In the genomic region with DNA sequence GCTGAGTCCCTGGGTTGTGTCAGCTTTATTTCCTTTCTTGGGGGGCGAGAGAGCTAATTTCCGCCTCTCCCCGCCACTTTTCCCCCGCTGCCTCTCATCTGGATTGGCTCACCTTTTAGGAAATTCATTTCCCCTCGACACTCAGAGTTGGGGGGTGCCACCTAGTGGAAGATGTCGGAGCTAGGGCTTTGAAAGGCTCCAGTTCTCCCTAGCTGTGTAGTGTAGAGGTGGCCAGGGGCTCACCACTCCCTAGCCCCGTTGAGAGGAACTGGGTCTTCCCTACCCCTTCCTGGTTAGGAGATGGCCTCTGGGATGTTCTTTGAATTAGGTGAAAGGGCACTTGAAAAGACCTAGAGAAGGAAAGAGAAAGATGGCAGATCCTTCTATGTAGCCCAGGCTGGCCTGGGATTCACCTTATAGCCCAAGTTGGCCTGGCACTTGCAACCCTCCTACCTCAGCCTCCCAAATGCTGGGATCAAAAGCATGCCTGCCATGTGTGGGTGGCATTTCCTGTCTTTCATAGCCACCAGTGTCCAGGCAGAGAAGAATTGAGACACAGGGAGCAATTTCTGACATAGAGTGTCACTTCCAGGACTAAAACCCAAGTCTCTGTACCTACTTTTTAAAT, we compare ENCODE assay signal across 8 mouse cellular contexts. TPM values are rescaled to one million over a fixed set of nuclear protein-coding genes. Genes with fewer than 3 reads are reported as not detected.
DNase-seq lines count a peak whose midpoint lies in the region; ATAC-seq and TF ChIP-seq lines count a peak whose summit lies in the region.

No protein-coding gene starts in this region.

- peak; percentile 91 for DNase-seq in kidney, postnatal 0 days (ENCODE audit: low spot score)
- DNase-seq in liver, postnatal 0 days, result peak; percentile 84
- DNase-seq in thymus, postnatal 25 days, result peak; percentile 84

- TF ChIP-seq EP300 in liver, postnatal 0 days (IDR thresholded peaks at IDR 0.05; ENCODE audit: low read depth), result no peak

- TF ChIP-seq CTCF in bone marrow, adult 2 months (IDR thresholded peaks at IDR 0.05; ENCODE audit: control insufficient read depth, insufficient read depth, low read length), result peak; percentile 78
- TF ChIP-seq CTCF in embryonic fibroblast, embryonic 13.5 days (IDR thresholded peaks at IDR 0.05; ENCODE audit: borderline replicate concordance, insufficient read depth, low read length), result peak; percentile 18; the same call in 1 of the 2 replicates
- TF ChIP-seq CTCF in kidney, postnatal 0 days (IDR thresholded peaks at IDR 0.05; ENCODE audit: low read depth), result peak; percentile 85
- TF ChIP-seq CTCF in liver, postnatal 0 days (IDR thresholded peaks at IDR 0.05; ENCODE audit: low read depth), result peak; percentile 87

- peak overlapping the region; percentile 88 for H3K9ac ChIP-seq in heart, embryonic 13.5 days
- peak overlapping the region; percentile 51 for H3K9ac ChIP-seq in kidney, postnatal 0 days (ENCODE audit: low read depth, low read length)
- peak overlapping the region; percentile 82 for H3K9ac ChIP-seq in liver, postnatal 0 days (replicated peaks)
- peak overlapping the region; percentile 72 for H3K9ac ChIP-seq in neural tube, embryonic 13.5 days

- TF ChIP-seq POLR2A in bone marrow, adult 2 months (IDR thresholded peaks at IDR 0.05; ENCODE audit: borderline replicate concordance, control insufficient read depth, low read depth, low read length), result no peak
- 0 out of 2 replicates have a peak, but pooled peaks have one; percentile 20 for TF ChIP-seq POLR2A in embryonic fibroblast, embryonic 13.5 days (IDR thresholded peaks at IDR 0.05; ENCODE audit: low read depth, low read length)

- H3K9me3 ChIP-seq in heart, embryonic 13.5 days, result no peaks in the 10 kb centered on the region
- no peaks in the 10 kb centered on the region for H3K9me3 ChIP-seq in kidney, postnatal 0 days (replicated peaks; ENCODE audit: low read length)
- H3K9me3 ChIP-seq in liver, postnatal 0 days (ENCODE audit: low read length), result no peaks in the 10 kb centered on the region
- no peaks in the 10 kb centered on the region for H3K9me3 ChIP-seq in neural tube, embryonic 13.5 days

- H3K27me3 ChIP-seq in heart, embryonic 13.5 days (replicated peaks), result no peaks in the 10 kb centered on the region
- no peaks in the 10 kb centered on the region for H3K27me3 ChIP-seq in kidney, postnatal 0 days (ENCODE audit: insufficient read depth, low read length)
- no peaks in the 10 kb centered on the region for H3K27me3 ChIP-seq in liver, postnatal 0 days (ENCODE audit: insufficient read depth, low read length)
- H3K27me3 ChIP-seq in neural tube, embryonic 13.5 days, result no peaks in the 10 kb centered on the region

- peak overlapping the region; percentile 76 for H3K27ac ChIP-seq in bone marrow, adult 2 months (ENCODE audit: control insufficient read depth, insufficient read depth, low read depth, low read length, poor library complexity)
- H3K27ac ChIP-seq in embryonic fibroblast, embryonic 13.5 days (ENCODE audit: insufficient read depth, low read length), result peak overlapping the region; percentile 23; the same call in 1 of the 2 replicates
- peak overlapping the region; percentile 91 for H3K27ac ChIP-seq in heart, embryonic 13.5 days (replicated peaks)
- peak overlapping the region; percentile 81 for H3K27ac ChIP-seq in kidney, postnatal 0 days
- H3K27ac ChIP-seq in liver, postnatal 0 days (ENCODE audit: low read depth), result peak overlapping the region; percentile 88
- peak overlapping the region; percentile 81 for H3K27ac ChIP-seq in neural tube, embryonic 13.5 days (replicated peaks)

- H3K4me3 ChIP-seq in bone marrow, adult 2 months (replicated peaks; ENCODE audit: control insufficient read depth, low read depth, low read length), result peak overlapping the region; percentile 72
- H3K4me3 ChIP-seq in embryonic fibroblast, embryonic 13.5 days (ENCODE audit: insufficient read depth, low read length), result peak overlapping the region; percentile 88
- peak overlapping the region; percentile 81 for H3K4me3 ChIP-seq in heart, embryonic 13.5 days
- peak overlapping the region; percentile 55 for H3K4me3 ChIP-seq in kidney, postnatal 0 days (replicated peaks; ENCODE audit: low read depth, low read length)
- peak overlapping the region; percentile 83 for H3K4me3 ChIP-seq in liver, postnatal 0 days (ENCODE audit: low read depth, low read length)
- H3K4me3 ChIP-seq in neural tube, embryonic 13.5 days, result peak overlapping the region; percentile 67

- peaks cover 10% of the 10 kb centered on the region; the same call in 1 of the 2 replicates for H3K4me1 ChIP-seq in bone marrow, adult 2 months (ENCODE audit: control insufficient read depth, insufficient read depth, low read length)
- H3K4me1 ChIP-seq in embryonic fibroblast, embryonic 13.5 days (ENCODE audit: control insufficient read depth, insufficient read depth, low read length), result peaks cover 9% of the 10 kb centered on the region
- peaks cover 39% of the 10 kb centered on the region for H3K4me1 ChIP-seq in heart, embryonic 13.5 days
- H3K4me1 ChIP-seq in kidney, postnatal 0 days (replicated peaks; ENCODE audit: insufficient read depth, low read length), result no peaks in the 10 kb centered on the region
- H3K4me1 ChIP-seq in liver, postnatal 0 days (ENCODE audit: insufficient read depth), result peaks cover 18% of the 10 kb centered on the region
- H3K4me1 ChIP-seq in neural tube, embryonic 13.5 days (replicated peaks), result peaks cover 41% of the 10 kb centered on the region

- peaks cover 30% of the 10 kb centered on the region for H3K36me3 ChIP-seq in heart, embryonic 13.5 days
- peaks cover 19% of the 10 kb centered on the region for H3K36me3 ChIP-seq in kidney, postnatal 0 days (ENCODE audit: insufficient read depth, low read length)
- peaks cover 17% of the 10 kb centered on the region for H3K36me3 ChIP-seq in liver, postnatal 0 days (replicated peaks; ENCODE audit: insufficient read depth, low read length)
- peaks cover 31% of the 10 kb centered on the region for H3K36me3 ChIP-seq in neural tube, embryonic 13.5 days

- peak; percentile 63 for ATAC-seq in CD4-positive, CD25-positive, alpha-beta regulatory T cell, adult 4 months
- ATAC-seq in heart, embryonic 13.5 days (ENCODE audit: extremely low read depth, insufficient number of reproducible peaks, low FRiP score, low TSS enrichment), result peak; percentile 28; the same call in 1 of the 2 replicates
- no peak for ATAC-seq in kidney, postnatal 0 days (replicated peaks; ENCODE audit: low FRiP score, low read depth)
- ATAC-seq in liver, postnatal 0 days, result peak; percentile 26
- peak; percentile 64 for ATAC-seq in neural tube, embryonic 13.5 days (ENCODE audit: low read depth)

- H3K4me2 ChIP-seq in heart, embryonic 13.5 days, result peak overlapping the region; percentile 93
- peak overlapping the region; percentile 61 for H3K4me2 ChIP-seq in kidney, postnatal 0 days (ENCODE audit: low read length)
- H3K4me2 ChIP-seq in liver, postnatal 0 days (ENCODE audit: low read depth, low read length), result peak overlapping the region; percentile 99
- H3K4me2 ChIP-seq in neural tube, embryonic 13.5 days, result peak overlapping the region; percentile 98

- WGBS in bone marrow, adult 2 months, result 0% methylated on average over 7 of the region's 7 CpGs
- 0% methylated on average over 7 of the region's 7 CpGs for WGBS in heart, embryonic 13.5 days
- 0% methylated on average over 7 of the region's 7 CpGs for WGBS in kidney, postnatal 0 days
- WGBS in liver, postnatal 0 days (ENCODE audit: insufficient replicate concordance), result 0% methylated on average over 7 of the region's 7 CpGs
- 0% methylated on average over 7 of the region's 7 CpGs for WGBS in neural tube, embryonic 13.5 days

RNA-seq across cellular contexts. Expression of gene Grn, which starts 1.0 kb away (rescaled TPM):
- polyA plus RNA-seq in CD4-positive, CD25-positive, alpha-beta regulatory T cell, adult 4 months (2017; shearing (Covaris generic)), result 10 to 100 TPM; 23.3 to 51.4 TPM
- 57.7 and 87.0 TPM in 2 replicates for polyA plus RNA-seq in bone marrow, adult 2 months (2011; ENCODE audit: insufficient read depth, insufficient read length, low replicate concordance, missing spikeins)
- 226 and 252 TPM in 2 replicates for polyA plus RNA-seq in embryonic fibroblast, embryonic 13.5 days (2011; ENCODE audit: insufficient read length, low read depth, missing spikeins)
- 220 and 224 TPM in 2 replicates for polyA plus RNA-seq in heart, embryonic 13.5 days (2015; fragmentation: Nextera tagmentation; extraction: Ambion mirVana)
- 191 and 209 TPM in 2 replicates for polyA plus RNA-seq in kidney, postnatal 0 days (2015; fragmentation: Nextera tagmentation; extraction: Ambion mirVana)
- 156 and 161 TPM in 2 replicates for polyA plus RNA-seq in liver, postnatal 0 days (2015; fragmentation: Nextera tagmentation; extraction: Ambion mirVana)
- polyA plus RNA-seq in neural tube, embryonic 13.5 days (2015; fragmentation: Nextera tagmentation; extraction: Ambion mirVana), result 83.3 and 88.6 TPM in 2 replicates

RNA-seq across cellular contexts. Expression of gene Fam171a2, which starts 16.4 kb away (rescaled TPM):
- not detected for polyA plus RNA-seq in CD4-positive, CD25-positive, alpha-beta regulatory T cell, adult 4 months (2017; shearing (Covaris generic))
- 0.65 and 2.7 TPM in 2 replicates for polyA plus RNA-seq in bone marrow, adult 2 months (2011; ENCODE audit: insufficient read depth, insufficient read length, low replicate concordance, missing spikeins)
- 14.0 and 17.9 TPM in 2 replicates for polyA plus RNA-seq in embryonic fibroblast, embryonic 13.5 days (2011; ENCODE audit: insufficient read length, low read depth, missing spikeins)
- polyA plus RNA-seq in heart, embryonic 13.5 days (2015; fragmentation: Nextera tagmentation; extraction: Ambion mirVana), result 2.8 and 2.9 TPM in 2 replicates
- 5.9 and 6.4 TPM in 2 replicates for polyA plus RNA-seq in kidney, postnatal 0 days (2015; fragmentation: Nextera tagmentation; extraction: Ambion mirVana)
- 0.23 and 0.72 TPM in 2 replicates for polyA plus RNA-seq in liver, postnatal 0 days (2015; fragmentation: Nextera tagmentation; extraction: Ambion mirVana)
- polyA plus RNA-seq in neural tube, embryonic 13.5 days (2015; fragmentation: Nextera tagmentation; extraction: Ambion mirVana), result 20.3 and 21.6 TPM in 2 replicates

RNA-seq across cellular contexts. Expression of gene Slc25a39, which starts 23.4 kb away (rescaled TPM):
- polyA plus RNA-seq in CD4-positive, CD25-positive, alpha-beta regulatory T cell, adult 4 months (2017; shearing (Covaris generic)), result 10 to 100 TPM; 44.0 to 44.2 TPM
- polyA plus RNA-seq in bone marrow, adult 2 months (2011; ENCODE audit: insufficient read depth, insufficient read length, low replicate concordance, missing spikeins), result 207 and 269 TPM in 2 replicates
- polyA plus RNA-seq in embryonic fibroblast, embryonic 13.5 days (2011; ENCODE audit: insufficient read length, low read depth, missing spikeins), result 164 and 174 TPM in 2 replicates
- polyA plus RNA-seq in heart, embryonic 13.5 days (2015; fragmentation: Nextera tagmentation; extraction: Ambion mirVana), result 287 and 294 TPM in 2 replicates
- 352 and 383 TPM in 2 replicates for polyA plus RNA-seq in kidney, postnatal 0 days (2015; fragmentation: Nextera tagmentation; extraction: Ambion mirVana)
- polyA plus RNA-seq in liver, postnatal 0 days (2015; fragmentation: Nextera tagmentation; extraction: Ambion mirVana), result 510 and 522 TPM in 2 replicates
- polyA plus RNA-seq in neural tube, embryonic 13.5 days (2015; fragmentation: Nextera tagmentation; extraction: Ambion mirVana), result 154 TPM in 2 replicates

RNA-seq across cellular contexts. Expression of gene Rundc3a, which starts 37.9 kb away (rescaled TPM):
- polyA plus RNA-seq in CD4-positive, CD25-positive, alpha-beta regulatory T cell, adult 4 months (2017; shearing (Covaris generic)), result 1 to 10 TPM; 3.3 to 3.5 TPM
- polyA plus RNA-seq in bone marrow, adult 2 months (2011; ENCODE audit: insufficient read depth, insufficient read length, low replicate concordance, missing spikeins), result 2.3 and 3.2 TPM in 2 replicates
- 0.86 TPM in 1 of 2 replicates, not detected in the other for polyA plus RNA-seq in embryonic fibroblast, embryonic 13.5 days (2011; ENCODE audit: insufficient read length, low read depth, missing spikeins)
- polyA plus RNA-seq in heart, embryonic 13.5 days (2015; fragmentation: Nextera tagmentation; extraction: Ambion mirVana), result 1.1 and 1.7 TPM in 2 replicates
- polyA plus RNA-seq in kidney, postnatal 0 days (2015; fragmentation: Nextera tagmentation; extraction: Ambion mirVana), result 7.0 and 9.2 TPM in 2 replicates
- polyA plus RNA-seq in liver, postnatal 0 days (2015; fragmentation: Nextera tagmentation; extraction: Ambion mirVana), result 1.8 and 2.4 TPM in 2 replicates
- 156 and 161 TPM in 2 replicates for polyA plus RNA-seq in neural tube, embryonic 13.5 days (2015; fragmentation: Nextera tagmentation; extraction: Ambion mirVana)

RNA-seq across cellular contexts. Expression of gene Itga2b, which starts 38.8 kb away (rescaled TPM):
- polyA plus RNA-seq in CD4-positive, CD25-positive, alpha-beta regulatory T cell, adult 4 months (2017; shearing (Covaris generic)), result 1 to 10 TPM in 1 of 2 experiments, under 1 TPM in 1; 0.36 to 1.5 TPM
- 432 and 648 TPM in 2 replicates for polyA plus RNA-seq in bone marrow, adult 2 months (2011; ENCODE audit: insufficient read depth, insufficient read length, low replicate concordance, missing spikeins)
- polyA plus RNA-seq in embryonic fibroblast, embryonic 13.5 days (2011; ENCODE audit: insufficient read length, low read depth, missing spikeins), result 6.4 and 11.6 TPM in 2 replicates
- 10.5 and 11.3 TPM in 2 replicates for polyA plus RNA-seq in heart, embryonic 13.5 days (2015; fragmentation: Nextera tagmentation; extraction: Ambion mirVana)
- polyA plus RNA-seq in kidney, postnatal 0 days (2015; fragmentation: Nextera tagmentation; extraction: Ambion mirVana), result 12.1 and 12.9 TPM in 2 replicates
- 41.0 and 44.8 TPM in 2 replicates for polyA plus RNA-seq in liver, postnatal 0 days (2015; fragmentation: Nextera tagmentation; extraction: Ambion mirVana)
- 5.7 and 6.2 TPM in 2 replicates for polyA plus RNA-seq in neural tube, embryonic 13.5 days (2015; fragmentation: Nextera tagmentation; extraction: Ambion mirVana)

Comparison
In these comparisons a context has a peak if more than half of its experiments do, and no peak if none do; other contexts are left out.
1. H3K27ac ChIP-seq: peak in every context shown above with its lines; median percentile 91 in heart, embryonic 13.5 days; 88 in liver, postnatal 0 days; 81 in kidney, postnatal 0 days; 81 in neural tube, embryonic 13.5 days; 76 in bone marrow, adult 2 months; 23 in embryonic fibroblast, embryonic 13.5 days.
2. CTCF ChIP-seq: peak in every context shown above with its lines; median percentile 87 in liver, postnatal 0 days; 85 in kidney, postnatal 0 days; 78 in bone marrow, adult 2 months; 18 in embryonic fibroblast, embryonic 13.5 days.